Mouse (Mus musculus): Measurements from ENCODE around the gene Npdc1. TPM values are rescaled to one million over a fixed set of nuclear protein-coding genes. Genes with fewer than 3 reads are reported as not detected.

Gene Npdc1
- polyA plus RNA-seq, 1 experiment from 2014 or later: 29.5 TPM

DNA sequence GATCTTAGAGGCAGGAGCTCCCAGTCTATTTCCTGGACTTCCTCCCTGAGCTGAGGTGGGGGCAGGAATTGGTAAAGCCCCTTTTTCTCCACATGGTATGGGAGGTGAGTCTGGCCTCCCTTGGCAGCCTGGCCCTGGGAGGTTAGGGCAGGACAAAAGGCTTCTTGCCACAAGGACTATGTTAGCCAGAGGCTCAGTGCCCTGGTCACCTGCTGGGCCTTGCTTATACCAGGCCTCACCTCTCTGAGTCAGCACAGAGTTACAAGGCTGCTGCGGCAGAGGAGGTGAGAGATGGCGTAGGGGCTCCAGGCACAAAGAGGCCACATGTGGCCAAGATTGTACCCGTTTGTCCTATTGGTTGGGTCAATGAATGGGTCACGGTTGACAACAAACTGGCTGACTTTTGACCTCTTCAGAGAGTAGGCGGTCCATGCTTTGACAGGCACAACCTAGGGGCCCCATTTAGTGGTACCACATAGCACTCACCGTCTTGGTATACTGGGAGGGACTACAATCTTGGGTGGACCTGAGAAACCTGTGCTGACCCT, 32.2 kb downstream of the Npdc1 start:
- H3K27ac ChIP-seq (replicated peaks in 1 of 2; ENCODE audit: control insufficient read depth in 1 of 2, insufficient read depth in 1 of 2, low read depth in 2 of 2, low read length in 2 of 2): no peak overlapping the region
- H3K27me3 ChIP-seq (ENCODE audit: control insufficient read depth, insufficient read depth, low read length): peaks cover 21% of the 10 kb centered on the region
- 78% methylated on average over 6 of the region's 6 CpGs for WGBS
- H3K9me3 ChIP-seq (ENCODE audit: control insufficient read depth, low read length): no peaks in the 10 kb centered on the region
- no peaks in the 10 kb centered on the region for H3K36me3 ChIP-seq (ENCODE audit: control insufficient read depth, insufficient read depth, low read length)
- H3K4me3 ChIP-seq (ENCODE audit: control insufficient read depth in 1 of 2, insufficient read depth in 1 of 2, low read depth in 1 of 2, low read length in 2 of 2): no peak overlapping the region
- ATAC-seq (ENCODE audit: insufficient number of reproducible peaks, insufficient read depth, low FRiP score, low read depth): no peak
- H3K4me1 ChIP-seq (ENCODE audit: control insufficient read depth in 2 of 2, insufficient read depth in 2 of 2, low read length in 2 of 2): peaks cover 4% of the 10 kb centered on the region in 2 experiments; a peak in 2 of 4 replicates
- no peak overlapping the region for H3K9ac ChIP-seq (ENCODE audit: low read length)
- no peak overlapping the region for H3K4me2 ChIP-seq (ENCODE audit: low read length)

DNA sequence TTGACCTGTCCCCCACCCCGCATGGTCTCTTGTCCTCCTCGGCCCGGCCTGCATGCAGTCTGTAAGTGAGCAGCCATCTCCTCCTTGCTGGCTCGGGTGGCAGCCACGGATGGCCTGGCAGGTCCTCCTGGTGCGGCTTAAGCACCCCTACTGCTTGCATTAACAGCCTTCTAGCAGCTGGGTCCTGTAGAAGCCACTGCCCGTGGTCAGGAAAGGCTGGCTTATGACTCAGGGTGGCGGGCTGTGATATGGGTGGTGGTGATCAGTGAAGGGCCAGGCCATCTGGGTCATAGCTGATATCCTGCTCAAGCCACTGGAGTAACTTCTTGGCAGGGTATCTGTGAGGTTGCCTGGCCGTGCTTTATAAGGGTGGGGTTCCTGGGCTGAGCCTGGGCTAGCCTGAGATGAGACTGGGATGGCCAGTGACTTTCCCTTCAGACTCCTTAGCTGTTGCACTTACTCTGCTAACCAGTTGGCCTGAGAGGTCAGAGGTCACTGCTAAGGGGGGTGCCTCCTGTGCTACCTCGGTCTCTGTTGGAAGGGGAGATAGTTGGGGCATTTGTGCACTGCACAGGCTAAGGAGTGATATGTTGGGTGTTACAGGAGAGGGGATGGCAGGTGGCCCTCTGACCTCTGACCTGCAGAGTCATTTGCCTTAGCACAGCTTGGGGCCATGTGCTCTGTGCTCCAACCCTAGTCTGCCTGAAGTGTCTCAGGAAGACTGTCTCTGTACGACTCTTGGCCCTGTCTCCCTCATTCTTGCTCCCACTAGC, 33.4 kb downstream of the Npdc1 start:
- H3K9ac ChIP-seq (ENCODE audit: low read length): no peak overlapping the region
- H3K27ac ChIP-seq (replicated peaks in 1 of 2; ENCODE audit: control insufficient read depth in 1 of 2, insufficient read depth in 1 of 2, low read depth in 2 of 2, low read length in 2 of 2): no peak overlapping the region
- no peak overlapping the region for H3K4me3 ChIP-seq (ENCODE audit: control insufficient read depth in 1 of 2, insufficient read depth in 1 of 2, low read depth in 1 of 2, low read length in 2 of 2)
- no peak for ATAC-seq (ENCODE audit: insufficient number of reproducible peaks, insufficient read depth, low FRiP score, low read depth)
- 71% methylated on average over 11 of the region's 11 CpGs for WGBS
- no peak overlapping the region for H3K4me2 ChIP-seq (ENCODE audit: low read length)
- peaks cover 17% of the 10 kb centered on the region; the same call in 1 of the 2 replicates for H3K27me3 ChIP-seq (ENCODE audit: control insufficient read depth, insufficient read depth, low read length)
- no peaks in the 10 kb centered on the region for H3K9me3 ChIP-seq (ENCODE audit: control insufficient read depth, low read length)
- H3K36me3 ChIP-seq (ENCODE audit: control insufficient read depth, insufficient read depth, low read length): no peaks in the 10 kb centered on the region
- peaks cover 4% of the 10 kb centered on the region in 2 experiments; a peak in 2 of 4 replicates for H3K4me1 ChIP-seq (ENCODE audit: control insufficient read depth in 2 of 2, insufficient read depth in 2 of 2, low read length in 2 of 2)

DNA sequence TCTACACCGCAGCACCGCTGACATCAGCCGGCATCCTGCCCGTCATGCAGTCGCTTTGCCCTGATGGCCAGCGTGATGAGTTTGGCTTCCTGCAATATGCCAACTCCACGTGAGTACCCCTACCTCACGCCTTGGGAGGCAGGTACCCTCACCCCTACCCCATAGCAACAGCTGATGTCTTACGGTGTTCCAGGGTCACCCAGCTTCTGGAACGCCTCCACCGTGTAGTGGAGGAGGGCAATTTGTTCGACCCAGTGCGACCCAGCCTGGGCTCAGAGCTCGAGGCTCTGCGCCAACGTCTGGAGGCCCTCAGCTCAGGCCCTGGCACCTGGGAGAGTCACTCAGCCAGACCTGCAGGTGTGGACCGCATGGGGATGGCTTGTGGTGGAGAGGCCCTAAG, 34.0 kb downstream of the Npdc1 start:
- no peak overlapping the region for H3K9ac ChIP-seq (ENCODE audit: low read length)
- ATAC-seq (ENCODE audit: insufficient number of reproducible peaks, insufficient read depth, low FRiP score, low read depth): no peak
- H3K27ac ChIP-seq (replicated peaks in 1 of 2; ENCODE audit: control insufficient read depth in 1 of 2, insufficient read depth in 1 of 2, low read depth in 2 of 2, low read length in 2 of 2): no peak overlapping the region
- H3K4me3 ChIP-seq (ENCODE audit: control insufficient read depth in 1 of 2, insufficient read depth in 1 of 2, low read depth in 1 of 2, low read length in 2 of 2): no peak overlapping the region
- WGBS: 83% methylated on average over 17 of the region's 17 CpGs
- H3K4me1 ChIP-seq (ENCODE audit: control insufficient read depth in 2 of 2, insufficient read depth in 2 of 2, low read length in 2 of 2): peaks cover 4% of the 10 kb centered on the region in 2 experiments; a peak in 2 of 4 replicates
- H3K9me3 ChIP-seq (ENCODE audit: control insufficient read depth, low read length): no peaks in the 10 kb centered on the region
- H3K27me3 ChIP-seq (ENCODE audit: control insufficient read depth, insufficient read depth, low read length): peaks cover 17% of the 10 kb centered on the region; the same call in 1 of the 2 replicates
- no peaks in the 10 kb centered on the region for H3K36me3 ChIP-seq (ENCODE audit: control insufficient read depth, insufficient read depth, low read length)
- H3K4me2 ChIP-seq (ENCODE audit: low read length): no peak overlapping the region

DNA sequence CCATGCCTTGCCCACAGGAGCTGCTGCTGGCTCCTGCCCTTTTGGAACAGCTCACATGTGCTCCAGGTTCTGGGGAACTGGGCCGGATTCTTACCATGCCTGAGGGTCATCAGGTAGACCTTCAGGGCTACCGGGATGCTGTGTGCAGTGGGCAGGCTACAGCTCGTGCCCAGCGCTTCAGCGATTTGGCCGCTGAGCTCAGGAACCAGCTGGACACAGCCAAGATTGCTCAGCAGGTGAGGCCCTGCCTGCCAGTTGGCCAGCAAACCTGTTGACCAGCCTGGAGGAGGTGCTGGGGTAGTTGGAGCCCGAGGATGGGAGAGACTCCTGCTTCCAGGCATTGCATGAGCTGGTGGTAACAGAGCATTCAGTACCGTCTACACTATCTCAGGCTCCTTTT, 35.1 kb downstream of the Npdc1 start:
- Histone ChIP-seq H3K36me3 (ENCODE audit: control insufficient read depth, insufficient read depth, low read length) (0 out of 2 replicates have a peak, but pooled peaks cover 6% of the 10 kb centered on the region), H3K4me2 (ENCODE audit: low read length) (no peak overlapping the region), H3K9ac (ENCODE audit: low read length) (no peak overlapping the region), H3K4me1 (ENCODE audit: control insufficient read depth in 2 of 2, insufficient read depth in 2 of 2, low read length in 2 of 2) (peaks cover 0 to 2% of the 10 kb centered on the region in 2 experiments; a peak in 2 of 4 replicates), H3K4me3 (ENCODE audit: control insufficient read depth in 1 of 2, insufficient read depth in 1 of 2, low read depth in 1 of 2, low read length in 2 of 2) (no peak overlapping the region), H3K27ac (replicated peaks in 1 of 2; ENCODE audit: control insufficient read depth in 1 of 2, insufficient read depth in 1 of 2, low read depth in 2 of 2, low read length in 2 of 2) (no peak overlapping the region), H3K27me3 (ENCODE audit: control insufficient read depth, insufficient read depth, low read length) (peaks cover 17% of the 10 kb centered on the region; the same call in 1 of the 2 replicates), H3K9me3 (ENCODE audit: control insufficient read depth, low read length) (no peaks in the 10 kb centered on the region)
- no peak for ATAC-seq (ENCODE audit: insufficient number of reproducible peaks, insufficient read depth, low FRiP score, low read depth)
- WGBS: 84% methylated on average over 8 of the region's 8 CpGs

DNA sequence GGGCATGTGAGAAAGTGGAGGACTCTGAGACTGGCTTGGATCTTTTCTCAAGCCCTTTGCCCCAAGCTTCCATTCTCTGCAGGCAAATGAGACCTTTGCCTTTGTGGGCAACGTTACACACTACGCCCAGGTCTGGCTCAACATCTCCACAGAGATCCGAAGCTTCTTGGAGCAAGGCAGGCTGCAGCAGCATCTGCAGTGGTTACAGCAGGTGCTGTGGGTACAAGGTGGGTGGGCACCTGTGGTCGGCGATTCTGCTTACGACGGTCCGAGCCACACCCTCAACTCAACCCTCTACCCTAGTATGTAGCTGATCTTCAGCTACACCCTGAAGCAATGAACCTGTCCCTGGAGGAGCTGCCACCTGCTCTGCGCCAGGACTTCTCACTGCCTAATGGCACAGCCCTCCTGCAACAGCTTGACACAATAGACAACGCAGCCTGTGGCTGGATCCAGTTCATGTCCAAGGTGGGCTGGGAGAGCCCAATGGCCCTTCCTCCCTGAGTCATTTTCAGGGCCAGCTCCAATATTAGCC, 37.2 kb downstream of the Npdc1 start:
- H3K4me2 ChIP-seq (ENCODE audit: low read length): no peak overlapping the region
- no peaks in the 10 kb centered on the region for H3K27me3 ChIP-seq (ENCODE audit: control insufficient read depth, insufficient read depth, low read length)
- H3K4me3 ChIP-seq (ENCODE audit: control insufficient read depth in 1 of 2, insufficient read depth in 1 of 2, low read depth in 1 of 2, low read length in 2 of 2): no peak overlapping the region
- 0 out of 2 replicates have a peak, but pooled peaks cover 6% of the 10 kb centered on the region for H3K36me3 ChIP-seq (ENCODE audit: control insufficient read depth, insufficient read depth, low read length)
- 85% methylated on average over 10 of the region's 10 CpGs for WGBS
- ATAC-seq (ENCODE audit: insufficient number of reproducible peaks, insufficient read depth, low FRiP score, low read depth): no peak
- no peaks in the 10 kb centered on the region for H3K9me3 ChIP-seq (ENCODE audit: control insufficient read depth, low read length)
- H3K9ac ChIP-seq (ENCODE audit: low read length): no peak overlapping the region
- H3K27ac ChIP-seq (replicated peaks in 1 of 2; ENCODE audit: control insufficient read depth in 1 of 2, insufficient read depth in 1 of 2, low read depth in 2 of 2, low read length in 2 of 2): no peak overlapping the region
- H3K4me1 ChIP-seq (ENCODE audit: control insufficient read depth in 2 of 2, insufficient read depth in 2 of 2, low read length in 2 of 2): no peaks in the 10 kb centered on the region

DNA sequence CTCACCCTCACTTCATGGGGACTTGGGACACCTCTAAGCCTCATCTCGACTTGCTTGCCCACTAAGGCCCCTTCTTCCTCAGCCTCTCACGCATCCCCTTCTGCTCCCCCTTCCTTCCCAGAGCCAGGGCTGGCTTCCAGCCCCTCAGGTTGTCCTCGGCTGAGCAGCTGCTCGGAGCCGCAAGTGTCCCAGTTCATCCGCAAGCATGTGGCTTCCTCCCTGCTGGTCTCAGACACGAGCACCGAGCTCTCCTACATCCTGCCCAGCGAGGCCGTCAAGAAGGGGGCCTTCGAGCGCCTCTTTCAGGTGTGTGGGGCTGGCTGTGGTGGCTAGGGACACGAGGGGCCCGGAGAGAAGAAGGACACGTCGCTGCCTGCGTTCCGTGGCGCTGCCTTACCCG, 41.9 kb downstream of the Npdc1 start:
- H3K27ac ChIP-seq (replicated peaks in 1 of 2; ENCODE audit: control insufficient read depth in 1 of 2, insufficient read depth in 1 of 2, low read depth in 2 of 2, low read length in 2 of 2): no peak overlapping the region
- H3K27me3 ChIP-seq (ENCODE audit: control insufficient read depth, insufficient read depth, low read length): no peaks in the 10 kb centered on the region
- H3K36me3 ChIP-seq (ENCODE audit: control insufficient read depth, insufficient read depth, low read length): peaks cover 11% of the 10 kb centered on the region; the same call in 1 of the 2 replicates
- WGBS: 80% methylated on average over 20 of the region's 20 CpGs
- H3K4me1 ChIP-seq (ENCODE audit: control insufficient read depth in 2 of 2, insufficient read depth in 2 of 2, low read length in 2 of 2): no peaks in the 10 kb centered on the region
- H3K4me2 ChIP-seq (ENCODE audit: low read length): no peak overlapping the region
- no peak overlapping the region for H3K9ac ChIP-seq (ENCODE audit: low read length)
- no peak overlapping the region for H3K4me3 ChIP-seq (ENCODE audit: control insufficient read depth in 1 of 2, insufficient read depth in 1 of 2, low read depth in 1 of 2, low read length in 2 of 2)
- H3K9me3 ChIP-seq (ENCODE audit: control insufficient read depth, low read length): no peaks in the 10 kb centered on the region
- no peak for ATAC-seq (ENCODE audit: insufficient number of reproducible peaks, insufficient read depth, low FRiP score, low read depth)

DNA sequence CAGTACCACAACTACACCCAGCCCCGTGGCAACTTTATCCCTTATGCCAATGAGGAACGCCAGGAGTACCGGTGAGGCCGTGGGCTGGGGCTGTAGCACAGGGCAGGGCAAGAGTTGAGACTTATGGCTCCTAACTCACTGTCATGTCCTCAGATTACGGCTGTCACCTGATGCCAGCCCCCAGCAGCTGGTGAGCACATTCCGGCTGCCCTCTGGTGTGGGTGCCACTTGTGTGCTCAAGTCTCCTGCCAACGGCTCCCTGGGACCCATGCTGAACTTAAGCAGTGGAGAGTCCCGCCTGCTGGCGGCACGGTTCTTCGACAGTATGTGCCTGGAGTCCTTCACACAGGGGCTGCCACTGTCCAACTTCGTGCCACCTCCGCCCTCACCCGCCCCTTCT, 43.5 kb downstream of the Npdc1 start:
- Histone ChIP-seq H3K27me3 (ENCODE audit: control insufficient read depth, insufficient read depth, low read length) (no peaks in the 10 kb centered on the region), H3K4me3 (ENCODE audit: control insufficient read depth in 1 of 2, insufficient read depth in 1 of 2, low read depth in 1 of 2, low read length in 2 of 2) (no peak overlapping the region), H3K9ac (ENCODE audit: low read length) (no peak overlapping the region), H3K9me3 (ENCODE audit: control insufficient read depth, low read length) (no peaks in the 10 kb centered on the region), H3K36me3 (ENCODE audit: control insufficient read depth, insufficient read depth, low read length) (peaks cover 11% of the 10 kb centered on the region; the same call in 1 of the 2 replicates), H3K4me2 (ENCODE audit: low read length) (no peak overlapping the region), H3K4me1 (ENCODE audit: control insufficient read depth in 2 of 2, insufficient read depth in 2 of 2, low read length in 2 of 2) (no peaks in the 10 kb centered on the region), H3K27ac (replicated peaks in 1 of 2; ENCODE audit: control insufficient read depth in 1 of 2, insufficient read depth in 1 of 2, low read depth in 2 of 2, low read length in 2 of 2) (no peak overlapping the region)
- WGBS: 81% methylated on average over 14 of the region's 14 CpGs
- ATAC-seq (ENCODE audit: insufficient number of reproducible peaks, insufficient read depth, low FRiP score, low read depth): no peak
